Mouse (Mus musculus) heart, adult 8-10 months (tissue): ENCODE data around the gene Oprd1. TPM values are rescaled to one million over a fixed set of nuclear protein-coding genes. Genes with fewer than 3 reads are reported as not detected.

Experiments used
- DNase-seq: peaks from one replicate; pipeline ENCODE4 v3.0.0; 2022; ENCODE audit warnings: low spot score
- total RNA-seq, 4 experiments: library from RNA; stranded (reverse); gene quantifications; 2 replicates each; pipeline ENCODE4 v1.2.4; 2022

Oprd1 gene
- total RNA-seq = under 1 TPM; 0.09 to 0.28 (median 0.21) TPM

- no peak for DNase-seq
These were observed at the start of gene Oprd1 for GRCm38 (mm10) chr4:132144080-132144841. TSS of gene Oprd1 (minus strand) at chr4:132144486.

- no peak for DNase-seq
These were observed 43.6 kb upstream of the Oprd1 start for GRCm38 (mm10) chr4:132187826-132188401.

- DNase-seq = no peak
These were observed 38.9 kb upstream of the Oprd1 start for GRCm38 (mm10) chr4:132183162-132183561.

GRCm38 (mm10) chr4:132181721-132182658, 37.7 kb upstream of the Oprd1 start:
- no peak for DNase-seq

GRCm38 (mm10) chr4:132180710-132181109, 36.4 kb upstream of the Oprd1 start:
- DNase-seq = no peak

GRCm38 (mm10) chr4:132178630-132179059, 34.4 kb upstream of the Oprd1 start:
- peak; percentile 55 for DNase-seq

GRCm38 (mm10) chr4:132176474-132176873, 32.2 kb upstream of the Oprd1 start:
- DNase-seq = no peak

GRCm38 (mm10) chr4:132170891-132171290, 26.6 kb upstream of the Oprd1 start:
- no peak for DNase-seq

- no peak for DNase-seq
These were observed 25.5 kb upstream of the Oprd1 start for GRCm38 (mm10) chr4:132169761-132170160.

- no peak for DNase-seq
These were observed 25.0 kb upstream of the Oprd1 start for GRCm38 (mm10) chr4:132169271-132169670.

GRCm38 (mm10) chr4:132167436-132167835, 23.1 kb upstream of the Oprd1 start:
- peak; percentile 31 for DNase-seq

- DNase-seq = no peak
These were observed 22.3 kb upstream of the Oprd1 start for GRCm38 (mm10) chr4:132166350-132167290.

- no peak for DNase-seq
These were observed 21.4 kb upstream of the Oprd1 start for GRCm38 (mm10) chr4:132165691-132166090.

GRCm38 (mm10) chr4:132156941-132157622, 12.8 kb upstream of the Oprd1 start:
- DNase-seq = no peak

GRCm38 (mm10) chr4:132154877-132155670, 10.8 kb upstream of the Oprd1 start:
- DNase-seq = no peak

- no peak for DNase-seq
These were observed 7.4 kb upstream of the Oprd1 start for GRCm38 (mm10) chr4:132151673-132152072.

GRCm38 (mm10) chr4:132146201-132146600, 1.9 kb upstream of the Oprd1 start:
- DNase-seq = no peak

- no peak for DNase-seq
These were observed 806 bp upstream of the Oprd1 start for GRCm38 (mm10) chr4:132145092-132145491.

GRCm38 (mm10) chr4:132138640-132139039, 5.6 kb downstream of the Oprd1 start:
- no peak for DNase-seq

- no peak for DNase-seq
These were observed 7.3 kb downstream of the Oprd1 start for GRCm38 (mm10) chr4:132137013-132137412.
